Mouse (Mus musculus): ENCODE measurements at regions not wholly inside any gene's neighbourhood (a gene's known extent, or its start where the extent isn't known, plus 50 kb on each side); places are given as distances from the start of the nearest gene placed in this dataset.

DNA sequence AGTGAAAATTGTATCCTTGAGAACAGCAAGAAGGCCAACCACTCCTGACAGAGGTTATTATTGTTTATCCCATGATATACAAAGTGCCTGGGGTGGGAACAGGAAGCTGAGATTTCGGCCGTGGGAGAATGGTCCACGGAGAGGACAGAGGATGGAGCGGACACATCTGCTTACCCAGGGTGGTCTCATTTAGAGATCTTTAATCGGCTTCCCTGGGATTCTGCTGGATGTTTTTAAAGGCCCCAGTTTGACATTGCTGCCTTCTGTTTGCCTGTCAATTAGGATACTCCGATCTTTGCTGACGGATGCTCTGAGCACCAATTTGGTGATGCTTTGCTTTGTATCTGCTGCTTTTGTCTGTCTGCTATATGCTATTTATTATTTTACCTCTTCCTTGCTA is 803.5 kb downstream of the Tmem132b start:
- no peak for DNase-seq

DNA sequence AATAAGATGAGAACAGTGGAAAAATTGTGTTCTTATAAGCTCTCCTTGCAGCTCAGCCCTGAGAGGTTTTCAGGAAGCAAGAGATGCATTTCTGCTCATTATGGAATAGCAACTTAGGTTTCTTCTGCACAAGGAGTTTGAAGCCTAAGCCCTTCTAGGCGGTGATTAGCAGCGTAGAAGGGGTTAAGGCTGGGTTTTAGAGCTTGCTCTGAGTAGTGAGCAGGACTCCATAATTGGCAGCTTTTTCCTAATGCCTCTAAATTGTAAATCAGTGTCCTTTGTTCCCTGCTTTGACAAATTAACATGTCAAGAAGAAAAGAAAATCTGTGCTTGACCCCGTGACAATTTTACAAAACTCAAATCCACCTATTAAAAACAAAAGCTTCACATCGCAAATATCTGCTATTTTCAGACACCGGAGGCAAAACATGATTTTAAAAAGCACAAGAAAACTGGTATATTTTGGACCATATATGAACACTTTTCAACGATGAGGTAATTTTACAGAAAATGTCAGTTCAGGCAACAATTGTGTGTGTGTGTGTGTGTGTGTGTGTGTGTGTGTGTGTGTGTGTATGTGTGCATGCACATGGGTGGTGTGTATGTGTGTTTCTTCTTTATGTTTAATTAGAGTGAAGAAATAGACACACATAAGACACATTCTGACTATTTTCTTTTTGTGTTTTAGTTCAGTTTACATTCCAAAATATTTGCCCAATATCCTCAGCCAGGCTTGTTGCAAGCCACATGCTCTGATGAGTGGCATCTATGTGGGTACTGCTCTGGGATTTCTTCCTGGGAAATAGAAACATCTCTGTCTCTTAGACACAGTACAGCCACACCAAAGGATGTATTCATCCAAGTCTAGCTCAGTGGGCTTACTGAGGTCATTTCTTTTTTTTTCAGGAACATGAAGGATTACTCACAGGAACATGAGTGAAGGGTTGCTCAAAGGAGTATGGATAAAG is 804.3 kb downstream of the Tmem132b start:
- DNase-seq: no peak

DNA sequence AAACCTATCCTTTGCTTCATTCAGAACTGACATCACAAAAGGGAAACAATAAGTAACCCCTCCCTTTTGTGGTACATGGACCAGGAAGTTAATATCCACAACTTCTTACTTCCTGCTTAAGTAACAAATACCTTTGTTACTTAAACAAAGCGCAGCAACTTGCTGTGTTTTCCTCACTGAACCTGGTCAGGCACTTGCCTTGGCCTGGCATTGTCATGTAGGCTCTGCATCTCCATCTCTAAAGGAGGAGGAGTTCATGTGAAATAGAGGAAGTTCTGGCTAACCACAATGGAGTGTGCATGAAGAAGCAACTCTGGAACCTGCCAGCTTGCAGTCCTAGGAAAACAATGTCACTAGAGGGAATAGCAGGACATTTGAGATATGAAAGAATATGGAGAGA is 806.3 kb downstream of the Tmem132b start:
- no peak for DNase-seq

DNA sequence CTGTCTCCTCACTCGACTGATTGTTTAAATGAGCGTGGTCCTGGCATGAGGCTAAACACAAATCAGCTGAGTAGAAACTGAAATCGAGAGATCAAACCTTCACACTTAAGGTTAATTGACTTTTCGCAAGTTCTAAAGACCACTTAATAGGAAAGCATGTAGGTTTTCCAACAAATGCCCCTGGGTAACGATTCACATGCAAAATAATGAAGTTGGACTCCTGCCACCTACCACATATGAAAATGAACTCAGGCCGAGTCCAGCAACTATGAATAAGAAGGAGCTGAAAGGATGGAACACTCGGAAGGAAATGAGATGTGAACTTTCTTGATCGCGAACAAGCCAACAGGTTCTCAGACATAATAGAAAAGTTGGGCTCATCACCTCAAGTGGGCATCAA is 812.0 kb downstream of the Tmem132b start:
- no peak for DNase-seq

DNA sequence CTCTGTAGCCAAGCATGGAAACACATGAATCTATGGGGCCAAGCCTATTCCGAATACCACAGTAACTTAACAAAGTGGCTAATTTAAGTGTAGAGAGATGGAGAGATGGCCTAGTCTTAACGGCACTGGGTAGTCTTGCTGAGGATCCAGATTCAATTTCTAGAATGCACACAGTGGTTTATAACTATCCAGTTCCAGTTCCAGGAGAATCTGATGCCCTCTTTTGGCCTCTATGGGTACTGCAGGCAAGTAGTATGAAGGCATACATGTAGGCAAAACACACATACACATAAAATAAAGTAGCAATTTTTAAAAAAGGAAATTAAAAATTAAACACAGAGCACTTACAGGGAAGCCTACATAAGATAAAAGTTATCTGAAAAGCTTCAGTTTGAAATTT is 819.4 kb downstream of the Tmem132b start:
- DNase-seq: no peak

DNA sequence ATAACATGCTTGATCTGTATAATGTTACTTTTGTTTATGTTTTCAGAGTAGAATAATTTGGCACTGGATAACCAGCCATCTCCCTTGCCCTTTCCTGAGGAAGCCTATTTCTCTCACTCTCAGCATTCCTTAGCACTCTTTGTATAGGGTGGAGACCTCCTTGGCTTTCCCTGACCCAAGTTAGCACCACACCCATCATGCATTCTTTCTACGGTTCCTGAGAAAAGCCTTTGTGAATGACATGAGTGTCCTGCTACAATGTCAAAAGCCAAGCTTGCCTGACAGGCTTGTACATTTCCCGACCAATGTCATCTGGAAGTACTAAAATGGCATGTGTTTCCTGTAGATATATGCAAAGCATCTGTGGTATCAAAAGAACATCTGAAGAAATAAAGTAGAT is 837.9 kb downstream of the Tmem132b start:
- DNase-seq: no peak

DNA sequence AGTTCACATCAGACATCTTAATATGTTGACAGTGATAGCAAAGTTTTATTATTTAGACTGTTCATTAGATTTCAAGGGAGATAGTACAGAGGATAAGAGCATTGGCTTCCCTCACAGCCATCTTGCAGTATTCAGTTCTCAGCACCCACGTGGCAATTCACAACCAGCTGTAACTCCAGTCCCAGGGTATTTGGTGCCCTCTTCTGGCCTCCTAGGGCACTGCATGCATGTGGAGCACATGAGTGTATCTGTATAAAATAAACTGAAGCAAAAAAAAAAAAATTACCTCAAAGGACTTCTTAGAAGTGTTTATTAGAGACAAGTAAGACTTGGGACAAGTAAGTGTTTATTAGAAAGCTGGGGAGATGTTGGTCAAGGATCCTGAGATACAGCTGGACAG is 849.3 kb upstream of the Tmem132c start:
- DNase-seq: no peak

DNA sequence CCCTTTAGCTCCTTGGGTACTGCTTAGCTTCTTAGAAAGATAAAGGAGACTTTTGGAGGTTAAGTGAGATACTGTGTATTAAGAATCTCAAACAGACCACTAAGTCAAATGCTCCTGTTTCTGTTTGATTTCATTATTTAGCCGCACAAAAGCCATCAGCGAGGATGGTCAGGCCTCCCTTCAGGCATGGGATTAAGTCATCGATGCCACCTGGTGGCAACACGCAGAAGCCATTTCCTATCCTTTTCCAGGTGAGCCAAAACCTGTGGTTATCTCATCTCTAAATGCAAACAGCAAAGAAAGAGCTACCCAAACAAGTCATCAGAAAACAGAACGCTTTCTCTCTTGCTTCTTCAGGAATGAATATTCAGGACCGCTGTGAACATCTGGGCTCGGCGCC is 846.3 kb upstream of the Tmem132c start:
- DNase-seq: no peak

DNA sequence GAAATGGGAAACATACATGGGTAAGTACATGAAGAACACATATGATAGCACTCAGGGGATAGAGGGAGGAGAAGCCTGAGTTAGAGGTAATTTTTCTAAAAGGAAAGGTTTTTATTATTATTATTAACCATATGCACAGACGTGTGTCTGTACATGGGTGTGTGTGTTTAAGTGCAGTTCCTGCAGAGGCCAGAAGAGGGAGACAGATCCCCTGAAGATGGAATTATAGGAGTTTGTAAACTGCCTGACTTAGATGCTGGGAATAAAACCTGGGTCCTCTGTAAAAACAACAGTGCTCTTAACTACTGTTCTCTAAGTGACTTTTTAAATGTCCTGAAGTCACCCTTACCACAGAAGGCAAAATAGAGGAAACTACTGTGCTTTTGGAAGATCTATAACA is 809.9 kb upstream of the Tmem132c start:
- DNase-seq: no peak

DNA sequence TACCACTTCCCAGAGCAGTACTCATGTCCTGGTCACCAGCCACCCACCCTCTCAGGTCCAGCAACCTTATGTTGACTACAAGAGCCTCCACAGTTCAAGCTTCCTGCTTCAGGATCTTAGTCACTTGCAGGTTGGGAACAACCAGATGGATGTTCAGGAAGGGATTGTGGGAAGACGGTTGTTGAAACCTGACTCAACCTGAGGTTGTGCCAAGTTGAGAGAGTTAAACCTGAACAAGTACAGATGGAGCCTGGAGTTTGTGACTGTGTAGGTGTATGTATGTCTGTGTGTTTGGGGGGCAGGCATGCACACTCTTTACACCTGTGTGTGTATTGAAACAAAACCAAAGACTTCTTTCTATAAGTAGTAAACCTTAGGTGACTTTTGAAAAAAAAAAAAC is 802.9 kb upstream of the Tmem132c start:
- DNase-seq: no peak

DNA sequence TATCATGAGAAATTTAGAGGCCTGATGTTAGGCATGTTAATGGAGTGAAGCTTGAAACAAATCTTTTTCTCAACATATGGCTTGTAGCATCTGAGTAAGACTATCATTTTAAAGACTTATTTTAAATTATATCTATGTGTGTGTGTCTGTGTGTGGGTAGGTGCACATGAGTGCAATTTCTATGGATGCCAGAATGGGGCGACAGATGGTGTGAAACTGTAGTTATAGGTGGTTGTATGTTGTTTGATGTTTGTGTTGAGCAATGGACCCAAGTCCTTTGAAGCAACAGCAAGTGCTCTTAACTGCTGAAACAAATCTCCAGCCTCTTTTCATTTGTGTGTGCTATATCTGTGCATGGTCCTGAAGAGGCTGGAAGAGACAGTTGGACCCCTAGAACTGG is 801.1 kb upstream of the Tmem132c start:
- DNase-seq: no peak

DNA sequence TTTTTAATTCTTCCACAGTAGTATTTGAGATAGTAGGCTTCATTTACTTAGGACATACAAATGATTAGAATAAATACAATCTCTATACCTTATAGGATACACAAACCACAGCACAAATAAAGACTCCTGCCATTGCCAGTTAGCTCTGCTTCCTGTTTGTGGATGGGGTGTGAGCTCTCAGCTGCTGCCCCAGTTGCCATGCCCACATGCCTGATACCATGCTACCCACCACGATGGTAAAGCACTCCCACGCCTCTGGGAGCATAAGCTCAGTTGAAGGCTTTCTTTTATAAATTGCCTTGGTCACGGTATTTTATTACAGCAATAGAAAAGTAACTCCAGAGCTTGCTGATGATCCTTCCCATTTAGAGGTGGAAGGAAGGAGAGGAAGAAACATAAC is 765.8 kb upstream of the Tmem132c start:
- no peak for DNase-seq

DNA sequence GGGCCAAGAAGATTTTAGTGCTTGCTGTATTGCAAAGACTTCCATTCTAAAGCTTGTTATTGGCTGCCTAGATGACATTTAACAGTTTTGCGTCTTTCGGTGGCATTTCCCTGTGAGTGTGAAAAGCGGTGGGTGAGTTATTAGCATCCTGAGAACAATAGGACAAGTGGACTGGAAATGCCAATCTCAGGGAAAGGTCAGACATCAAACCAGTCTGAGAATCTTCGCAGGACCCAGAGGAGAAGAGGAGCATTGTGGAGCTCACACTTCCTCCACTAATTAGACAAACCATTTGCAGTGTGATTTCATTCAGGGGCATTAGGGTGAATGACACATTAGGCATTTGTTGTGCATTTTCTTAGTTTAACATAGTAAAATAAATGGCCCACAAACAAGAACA is 719.5 kb upstream of the Tmem132c start:
- DNase-seq: no peak

DNA sequence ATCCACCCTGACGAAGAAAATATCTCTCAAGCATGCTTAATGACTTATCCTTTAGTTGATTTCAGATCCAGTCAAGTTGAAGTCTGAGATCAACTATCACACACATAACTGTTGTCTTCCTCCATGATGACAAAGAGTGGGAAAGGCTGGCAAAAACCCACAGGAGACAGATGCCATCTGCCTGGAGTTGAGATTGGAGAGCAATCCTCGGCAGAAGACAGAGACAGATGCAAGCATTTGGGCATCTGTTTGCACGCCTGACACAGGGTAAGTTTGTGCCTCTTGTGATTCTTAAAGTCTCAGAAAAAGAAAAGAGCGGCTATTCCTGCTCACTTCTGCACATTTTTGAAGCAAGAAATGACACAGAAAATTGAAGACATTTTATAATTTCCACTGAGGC is 715.7 kb upstream of the Tmem132c start:
- DNase-seq: no peak

DNA sequence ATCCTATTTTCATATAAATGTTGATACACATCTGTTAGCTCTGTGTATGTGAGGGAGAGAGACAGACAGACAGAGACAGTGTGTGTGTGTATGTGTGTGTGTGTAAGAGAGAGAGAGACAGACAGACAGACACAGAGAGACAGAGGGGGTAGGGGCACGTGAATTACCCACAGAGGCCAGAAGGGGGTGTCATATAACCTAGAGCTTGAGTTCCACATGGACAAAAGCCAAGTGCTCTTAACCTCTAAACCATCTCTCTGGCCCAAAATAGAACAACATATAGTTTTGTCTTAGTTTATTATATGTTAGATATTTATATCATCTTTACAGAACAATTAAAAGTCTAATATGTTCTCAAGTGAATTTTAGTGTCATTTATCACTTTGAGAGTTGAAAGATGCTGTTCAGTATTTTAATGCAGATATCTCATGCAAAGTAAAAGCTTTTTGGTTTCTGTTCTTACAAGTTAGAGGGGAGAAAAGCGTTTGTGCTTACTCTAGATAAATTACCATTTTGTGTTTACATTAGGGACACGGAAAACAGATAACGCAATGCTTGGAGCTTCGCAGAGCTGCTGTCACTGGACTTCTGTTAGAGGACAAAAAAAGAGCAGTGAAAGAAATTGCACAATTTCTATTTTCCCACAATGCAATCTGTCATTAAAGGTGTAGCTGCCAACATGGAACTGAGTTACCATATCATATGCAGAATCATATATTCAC is 710.6 kb upstream of the Tmem132c start:
- DNase-seq: no peak

DNA sequence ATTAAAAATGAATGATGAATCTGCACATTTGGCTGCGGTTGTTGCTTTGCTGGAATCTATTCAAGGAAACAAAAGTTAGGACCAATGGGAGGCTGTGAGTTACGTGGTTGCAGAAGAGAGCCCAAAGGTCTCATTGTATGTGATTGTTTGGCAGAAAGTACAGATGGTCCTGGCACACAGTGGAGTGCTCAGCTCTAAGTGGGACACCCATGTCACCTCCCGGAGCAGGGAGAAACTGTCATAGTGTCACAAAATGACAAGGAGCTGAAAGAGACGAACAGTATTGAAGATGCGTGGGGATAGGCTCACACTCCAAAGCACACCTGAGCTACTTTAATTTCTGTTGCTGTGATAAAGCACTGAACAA is 710.1 kb upstream of the Tmem132c start:
- DNase-seq: no peak

DNA sequence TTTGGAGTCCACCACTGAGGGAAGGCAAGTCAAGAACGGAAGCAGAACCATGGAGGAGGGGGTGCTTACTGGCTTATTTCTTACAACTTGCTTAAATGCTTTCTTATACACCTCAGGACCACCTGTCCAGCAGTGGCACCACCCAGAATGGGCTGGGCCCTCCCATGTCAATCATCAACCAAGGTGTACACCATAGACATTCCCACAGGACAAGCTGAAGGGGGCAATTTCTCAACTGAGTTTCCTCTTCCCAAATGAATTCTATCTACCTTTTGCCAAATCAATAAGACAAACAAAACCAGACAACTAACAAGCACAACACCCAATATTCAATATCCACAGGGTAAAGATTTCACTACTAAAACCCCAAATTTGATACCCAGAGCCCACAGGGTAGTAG is 709.6 kb upstream of the Tmem132c start:
- DNase-seq: no peak

DNA sequence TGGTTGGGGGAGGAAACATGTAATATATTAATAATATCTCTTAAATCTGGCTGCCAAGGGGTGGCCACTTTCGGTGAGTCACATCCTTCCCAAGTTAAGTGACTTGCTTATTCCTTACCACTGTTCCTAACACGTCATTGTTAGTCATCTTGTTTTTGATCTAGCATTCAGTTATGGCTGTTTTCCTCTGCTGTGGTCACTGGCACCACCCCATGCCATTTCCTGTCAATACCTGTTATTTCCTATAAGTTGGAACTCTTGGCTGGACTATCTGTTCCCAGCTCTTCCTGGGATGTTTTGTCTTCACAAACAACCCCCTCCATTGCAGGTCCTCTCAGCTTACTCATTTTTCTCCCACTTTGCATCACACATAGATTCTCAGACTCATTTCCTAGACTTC is 703.5 kb upstream of the Tmem132c start:
- no peak for DNase-seq

DNA sequence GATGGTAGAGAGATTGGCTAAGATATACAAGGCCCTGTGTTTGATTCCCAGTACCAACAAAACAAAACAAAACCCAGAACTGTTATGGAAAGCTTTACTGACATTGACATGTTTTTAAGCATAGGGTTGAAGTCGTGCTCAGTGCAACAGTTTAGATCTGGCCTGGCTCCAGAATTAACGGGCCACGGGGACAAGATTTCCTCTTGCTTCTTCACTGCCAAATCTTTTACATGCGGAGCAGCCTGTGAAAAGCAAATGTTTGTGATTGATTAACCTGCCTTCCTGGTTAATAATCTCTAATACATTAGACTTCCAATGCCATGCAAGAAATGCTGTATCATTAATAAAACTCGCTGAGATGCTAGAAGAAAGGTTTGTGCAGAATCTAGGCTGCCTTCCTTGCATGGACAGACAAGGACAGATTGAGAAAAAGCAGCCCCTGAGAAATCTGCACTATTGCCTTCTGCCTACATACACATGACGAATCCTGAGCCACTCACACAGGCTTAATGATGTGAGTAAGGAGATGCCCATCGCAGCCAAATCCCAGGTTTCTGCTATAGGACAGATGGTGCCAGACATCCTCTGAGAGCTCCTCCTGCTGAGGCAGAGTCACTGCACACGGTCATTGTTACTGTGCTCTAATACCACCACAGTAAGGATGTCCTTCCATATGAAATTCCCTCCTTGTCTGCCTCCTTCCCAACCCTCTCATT is 697.2 kb upstream of the Tmem132c start:
- no peak for DNase-seq

DNA sequence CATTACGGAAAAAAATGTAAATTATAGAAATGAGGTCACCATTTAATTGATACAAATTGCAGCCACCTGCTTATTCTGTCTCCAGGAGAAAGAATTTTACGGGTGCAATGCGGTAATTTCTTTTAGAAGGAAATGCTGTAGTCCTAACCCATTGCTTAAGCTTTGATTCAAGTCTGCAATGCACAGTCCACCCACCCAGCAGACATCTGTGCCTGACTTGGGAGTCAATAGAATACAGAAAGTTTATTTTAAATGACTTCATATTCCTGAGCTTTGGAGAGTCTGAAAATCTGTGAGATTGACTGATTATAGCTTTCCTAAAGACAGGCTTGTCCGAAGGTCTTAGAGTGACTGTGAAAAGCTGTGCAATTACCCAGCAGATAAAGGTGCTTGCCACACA is 693.8 kb upstream of the Tmem132c start:
- DNase-seq: no peak

DNA sequence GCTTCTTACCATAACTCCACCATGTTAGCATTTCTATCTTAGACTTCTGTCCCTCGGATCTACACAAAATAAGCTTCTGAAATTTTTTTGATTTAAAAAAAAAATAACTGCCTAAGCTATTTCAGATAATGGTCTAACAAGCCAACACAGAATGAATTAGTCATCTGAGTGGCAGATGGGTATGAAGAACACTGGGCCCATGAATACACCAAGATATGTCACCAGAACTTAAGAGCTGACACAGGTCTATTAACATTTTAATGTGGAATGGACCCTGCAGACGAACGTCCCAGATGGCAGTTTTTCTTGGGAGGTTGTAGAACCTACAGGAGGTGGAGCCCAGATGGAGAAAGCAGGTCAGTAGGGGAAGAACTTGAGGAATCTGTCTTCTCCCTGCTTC is 689.9 kb upstream of the Tmem132c start:
- DNase-seq: no peak

DNA sequence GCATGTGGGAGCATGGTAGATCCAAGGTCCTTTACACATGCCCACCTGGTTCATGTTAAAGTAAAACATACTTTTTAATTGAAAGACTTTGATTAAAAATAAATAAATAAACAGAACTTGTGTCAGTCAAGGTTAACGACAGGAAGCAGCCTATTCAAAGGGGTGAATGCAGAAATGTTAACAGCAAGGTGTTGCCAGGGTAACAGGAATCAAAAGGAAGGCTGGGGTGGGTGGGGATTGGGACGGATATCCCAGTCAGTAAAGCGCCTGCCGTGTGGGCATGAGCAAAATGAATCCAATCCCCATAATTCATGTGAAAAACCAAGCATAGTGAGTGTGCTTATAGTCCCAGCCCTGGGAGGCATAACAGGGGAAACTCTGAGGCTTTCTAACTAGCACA is 682.6 kb upstream of the Tmem132c start:
- DNase-seq: no peak

DNA sequence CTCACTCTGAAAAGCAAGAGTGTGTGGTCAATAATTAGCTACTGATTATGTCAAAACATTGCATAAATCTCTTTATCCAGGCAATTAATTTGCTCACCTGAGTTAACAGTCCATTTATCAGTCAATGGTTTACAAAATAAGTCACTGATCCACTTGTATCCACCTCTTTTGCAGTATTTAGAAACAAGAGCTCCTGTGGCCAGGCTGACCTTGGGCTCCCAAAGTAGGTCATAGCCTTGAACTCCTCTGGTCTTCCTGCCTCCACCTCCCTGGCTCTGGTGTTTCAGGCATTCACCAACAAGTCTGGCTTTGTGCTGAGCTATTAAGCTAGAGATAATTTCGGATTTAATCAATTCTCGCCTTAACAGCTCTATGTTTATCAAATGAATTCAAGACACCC is 675.8 kb upstream of the Tmem132c start:
- DNase-seq: no peak
